Mouse (Mus musculus) liver, adult 2 months (tissue): ENCODE measurements around the gene Faf1. TPM values are rescaled to one million over a fixed set of nuclear protein-coding genes. Genes with fewer than 3 reads are reported as not detected.
A peak's percentile ranks its signal among the peaks of the same experiment; 100 is the strongest.

Experiments used
- DNase-seq: peaks from one replicate; pipeline ENCODE4 v3.0.0-alpha.2; 2011; ENCODE audit warnings: low read depth, low spot score; ENCODE audit errors: extremely low read depth
- H3K27ac ChIP-seq: fragments of 200-500 bp; replicated peaks from 2 replicates; pipeline ENCODE4 v1.5.1; 2012; ENCODE audit warnings: low read depth, mild to moderate bottlenecking, control low read depth, inconsistent platforms, low read length; ENCODE audit not compliant: insufficient read depth
- H3K27me3 ChIP-seq: fragments of 200-500 bp; 2 replicates; pipeline ENCODE4 v1.6.1; 2012; ENCODE audit warnings: mild to moderate bottlenecking, moderate library complexity, low read length, inconsistent platforms; ENCODE audit not compliant: control insufficient read depth, insufficient read depth
- H3K36me3 ChIP-seq: fragments of 200-500 bp; 2 replicates; pipeline ENCODE4 v1.6.1; 2012; ENCODE audit warnings: low read length, inconsistent platforms; ENCODE audit not compliant: control insufficient read depth, insufficient read depth
- H3K4me1 ChIP-seq: fragments of 200-500 bp; 2 replicates; pipeline ENCODE4 v1.6.1; 2011; ENCODE audit warnings: low read length; ENCODE audit not compliant: control insufficient read depth, insufficient read depth
- H3K4me3 ChIP-seq: fragments of 200-500 bp; 2 replicates; pipeline ENCODE4 v1.5.1; 2011; ENCODE audit warnings: low read depth, mild to moderate bottlenecking, control low read depth, low read length, moderate library complexity; ENCODE audit not compliant: insufficient read depth
- H3K79me2 ChIP-seq: fragments of 200-500 bp; 2 replicates; pipeline ENCODE4 v1.6.1; 2012; ENCODE audit warnings: inconsistent platforms, mild to moderate bottlenecking, low read length, moderate library complexity; ENCODE audit not compliant: control insufficient read depth, insufficient read depth
- H3K9ac ChIP-seq: fragments of 200-500 bp; 2 replicates; pipeline ENCODE4 v1.6.1; 2012; ENCODE audit warnings: low read depth, mild to moderate bottlenecking, control low read depth, inconsistent platforms, low read length
- CTCF ChIP-seq: fragments of 200-500 bp; IDR thresholded peaks from 2 replicates; pipeline ENCODE4 v1.5.1; 2011; ENCODE audit warnings: low read depth, low read length, control low read depth
- POLR2A ChIP-seq: fragments of 200-500 bp; IDR thresholded peaks from 2 replicates; pipeline ENCODE4 v1.6.1; 2011; ENCODE audit warnings: low read length, control low read depth; ENCODE audit not compliant: insufficient read depth; ENCODE audit errors: extremely low read depth
- WGBS: fragments of 180-500 bp; shearing (Covaris S2); methylation state at CpG from one replicate; pipeline ENCODE4 v1.1.7; 2018; 5-methylcytosine and 5-hydroxymethylcytosine counted together
- polyA plus RNA-seq: library from polyadenylated mRNA; depleted of rRNA; stranded (reverse); fragments of >200 nt; gene quantifications from 2 replicates; pipeline ENCODE4 v1.2.3, GENCODE M21; 2012
- total RNA-seq: library from RNA; depleted of rRNA; stranded (reverse); fragments of >200 nt; gene quantifications from 2 replicates; pipeline ENCODE4 v1.2.3, GENCODE M21; 2014

Gene Faf1
- total and polyA plus RNA-seq, 2 experiments, result 4.7 to 21.7 TPM

DNA sequence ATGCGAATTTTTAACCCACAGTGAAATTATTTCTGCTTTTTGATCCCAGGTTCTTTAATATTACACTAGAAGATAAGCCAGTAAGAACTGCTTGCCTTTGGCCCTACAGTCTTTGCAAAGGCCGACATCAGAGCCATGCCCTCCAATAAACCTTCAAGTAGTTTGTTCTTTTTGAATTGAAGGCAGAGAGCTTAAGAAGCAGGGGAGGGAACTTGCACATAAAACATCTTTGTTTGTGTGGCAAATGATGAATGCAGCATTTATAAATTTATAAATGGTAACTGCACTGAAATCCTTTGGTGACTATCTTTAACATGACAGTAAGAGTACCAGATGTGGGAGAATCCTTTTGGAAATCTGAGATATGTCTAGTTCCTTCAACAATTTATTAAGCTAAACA is 16.8 kb upstream of the Faf1 start:
- H3K4me3 ChIP-seq, result no peak overlapping the region
- peaks cover 4% of the 10 kb centered on the region; the same call in 1 of the 2 replicates for H3K79me2 ChIP-seq
- peaks cover 4% of the 10 kb centered on the region for H3K4me1 ChIP-seq
- TF ChIP-seq POLR2A (no peak), CTCF (no peak)
- no peak overlapping the region for H3K27ac ChIP-seq
- no peaks in the 10 kb centered on the region for H3K36me3 ChIP-seq
- no peak for DNase-seq
- no peaks in the 10 kb centered on the region for H3K27me3 ChIP-seq
- H3K9ac ChIP-seq, result no peak overlapping the region
- 92% methylated on average over 2 of the region's 2 CpGs for WGBS

DNA sequence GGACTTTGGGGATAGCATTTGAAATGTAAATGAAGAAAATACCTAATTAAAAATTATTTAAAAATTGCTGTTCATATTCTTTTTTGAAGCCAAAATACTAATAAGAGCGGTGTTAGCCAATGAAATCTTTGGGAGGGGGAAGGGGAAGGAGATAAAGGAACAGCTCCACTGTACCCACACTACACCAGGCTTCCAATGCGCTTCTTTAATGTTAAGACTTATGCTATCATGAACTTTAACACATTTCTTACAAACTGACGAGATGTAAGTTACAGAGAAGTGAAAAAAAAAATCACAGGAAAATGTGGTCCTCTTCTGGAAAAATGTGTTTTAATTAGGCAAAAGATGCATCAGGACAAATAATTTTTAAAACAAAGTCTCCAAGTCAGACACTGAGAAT is 15.8 kb upstream of the Faf1 start:
- Histone ChIP-seq H3K79me2 (peaks cover 4% of the 10 kb centered on the region; the same call in 1 of the 2 replicates), H3K4me3 (no peak overlapping the region), H3K36me3 (no peaks in the 10 kb centered on the region), H3K27me3 (no peaks in the 10 kb centered on the region), H3K9ac (no peak overlapping the region), H3K4me1 (peaks cover 4% of the 10 kb centered on the region), H3K27ac (no peak overlapping the region)
- no peak for DNase-seq
- no peak for TF ChIP-seq POLR2A
- TF ChIP-seq CTCF, result no peak
- 92% methylated on average over 3 of the region's 3 CpGs for WGBS

DNA sequence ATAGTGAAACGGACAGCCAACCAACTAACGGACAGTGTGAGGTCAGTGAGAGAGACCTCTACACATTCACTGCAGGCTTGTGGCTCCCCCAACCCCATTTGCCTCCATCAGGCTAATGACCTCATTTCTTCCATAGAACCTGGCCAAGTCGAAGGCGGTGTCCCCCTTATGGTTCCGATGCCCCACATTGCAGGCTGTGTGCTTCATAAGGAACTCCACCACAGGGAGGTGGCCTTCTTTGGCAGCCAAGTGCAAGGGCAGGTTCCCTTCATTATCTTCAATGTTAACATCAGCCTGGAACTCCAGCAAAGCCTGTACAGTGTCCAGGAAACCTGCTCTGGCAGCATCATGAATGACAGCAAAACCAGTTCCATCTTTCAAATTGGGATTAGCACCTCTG is 15.2 kb upstream of the Faf1 start:
- H3K4me3 ChIP-seq, result no peak overlapping the region
- H3K36me3 ChIP-seq, result no peaks in the 10 kb centered on the region
- WGBS, result 68% methylated on average over 5 of the region's 5 CpGs
- no peaks in the 10 kb centered on the region for H3K27me3 ChIP-seq
- H3K27ac ChIP-seq, result no peak overlapping the region
- DNase-seq, result no peak
- H3K79me2 ChIP-seq, result peaks cover 4% of the 10 kb centered on the region; the same call in 1 of the 2 replicates
- peaks cover 2% of the 10 kb centered on the region for H3K4me1 ChIP-seq
- H3K9ac ChIP-seq, result no peak overlapping the region
- no peak for TF ChIP-seq POLR2A
- no peak for TF ChIP-seq CTCF

DNA sequence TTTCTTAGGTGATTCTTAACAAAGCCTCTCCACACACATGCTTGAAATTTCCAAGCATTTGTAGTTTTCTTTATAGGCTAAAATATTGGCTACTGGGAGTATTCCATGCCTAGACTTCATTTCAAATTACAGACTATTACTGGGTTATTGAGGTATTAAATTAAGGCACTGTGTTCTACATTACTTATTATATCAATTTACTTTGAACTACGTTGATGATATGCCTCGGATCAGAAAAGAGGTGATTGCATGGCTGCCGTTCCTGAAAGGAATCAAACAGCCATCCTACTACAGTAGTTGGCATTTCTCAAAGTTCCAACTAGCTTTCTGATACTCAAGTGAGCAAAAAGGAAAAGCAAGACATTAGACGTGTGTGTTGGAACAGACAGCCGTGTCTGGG is 14.1 kb upstream of the Faf1 start:
- H3K27me3 ChIP-seq, result no peaks in the 10 kb centered on the region
- H3K4me1 ChIP-seq, result peaks cover 2% of the 10 kb centered on the region
- no peaks in the 10 kb centered on the region for H3K36me3 ChIP-seq
- no peak overlapping the region for H3K9ac ChIP-seq
- no peak overlapping the region for H3K27ac ChIP-seq
- 77% methylated on average over 5 of the region's 5 CpGs for WGBS
- DNase-seq, result no peak
- no peak overlapping the region for H3K4me3 ChIP-seq
- TF ChIP-seq POLR2A, result no peak
- H3K79me2 ChIP-seq, result peaks cover 4% of the 10 kb centered on the region; the same call in 1 of the 2 replicates

DNA sequence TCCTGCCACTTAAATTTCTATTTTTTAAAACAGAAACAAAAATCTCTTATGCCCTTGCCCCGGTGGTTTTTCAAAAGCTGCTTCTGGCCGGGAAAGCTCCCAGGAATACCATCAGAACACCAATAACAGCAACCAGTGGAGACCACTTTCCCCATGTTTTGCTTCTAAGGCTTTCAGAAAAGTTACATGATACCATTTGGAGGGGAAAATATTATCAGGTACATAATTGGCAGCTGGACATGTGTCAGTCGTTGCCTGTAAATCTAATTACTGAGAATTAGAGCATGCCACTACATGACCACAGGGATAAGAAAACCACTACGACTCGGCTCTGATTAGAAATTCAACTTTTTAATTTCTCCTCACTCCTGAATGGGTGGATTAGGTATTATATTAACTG is 12.3 kb upstream of the Faf1 start:
- Histone ChIP-seq H3K4me1 (no peaks in the 10 kb centered on the region; the same call in 1 of the 2 replicates), H3K36me3 (no peaks in the 10 kb centered on the region), H3K4me3 (peak overlapping the region; percentile 96; the same call in 1 of the 2 replicates), H3K79me2 (peaks cover 4% of the 10 kb centered on the region; the same call in 1 of the 2 replicates), H3K9ac (no peak overlapping the region), H3K27me3 (no peaks in the 10 kb centered on the region), H3K27ac (no peak overlapping the region)
- no peak for DNase-seq
- no peak for TF ChIP-seq CTCF
- no peak for TF ChIP-seq POLR2A
- 24% methylated on average over 5 of the region's 5 CpGs for WGBS

DNA sequence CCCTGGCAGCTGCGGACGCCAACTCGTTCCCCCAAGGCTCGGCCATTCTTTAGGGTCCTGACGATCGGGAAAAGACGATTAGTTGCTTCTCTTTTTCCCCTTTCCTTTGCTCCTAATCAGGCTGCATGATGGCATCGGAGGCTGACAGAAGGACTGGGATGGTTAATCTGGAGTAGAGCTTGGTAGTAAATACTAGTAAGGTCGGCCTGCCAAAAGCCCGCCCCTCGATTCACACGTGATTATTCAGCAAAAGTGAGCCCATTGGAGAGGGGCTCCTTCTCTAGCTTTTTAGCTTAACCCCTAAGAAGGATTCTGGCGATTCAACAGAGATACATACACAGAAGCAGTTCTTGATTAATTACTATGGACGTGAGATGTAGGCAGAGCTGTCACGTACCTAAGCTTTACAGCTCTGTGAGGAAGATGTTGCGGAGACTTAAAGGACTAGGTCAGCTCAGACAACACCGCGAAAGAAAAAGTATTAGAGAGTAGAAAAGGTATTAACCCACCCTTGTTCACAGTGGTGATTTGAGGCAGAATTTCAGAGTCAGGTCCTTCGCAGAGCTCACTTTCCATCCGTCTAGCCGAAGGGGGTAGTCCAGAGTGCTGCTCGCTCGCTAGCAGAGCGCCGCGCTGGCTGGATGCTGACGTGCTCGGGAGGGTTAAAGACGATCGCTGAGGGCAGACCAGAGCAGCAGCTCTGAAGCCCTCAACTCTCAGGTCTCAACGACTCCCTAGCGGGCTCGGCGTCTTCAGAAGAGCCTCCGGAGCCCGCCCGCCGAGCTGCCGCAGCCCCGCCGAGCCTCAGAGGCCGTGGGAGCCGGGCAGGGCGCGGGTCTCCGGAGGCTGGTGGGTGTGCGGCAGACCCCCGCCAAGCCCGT is 11.0 kb upstream of the Faf1 start:
- Histone ChIP-seq H3K4me3 (peak overlapping the region; percentile 96), H3K79me2 (peaks cover 4% of the 10 kb centered on the region; the same call in 1 of the 2 replicates), H3K9ac (peak overlapping the region; percentile 80), H3K27me3 (no peaks in the 10 kb centered on the region), H3K4me1 (no peaks in the 10 kb centered on the region; the same call in 1 of the 2 replicates), H3K27ac (peak overlapping the region; percentile 64), H3K36me3 (no peaks in the 10 kb centered on the region)
- peak; percentile 66 for DNase-seq
- 1% methylated on average over 49 of the region's 49 CpGs for WGBS
- no peak for TF ChIP-seq POLR2A
- TF ChIP-seq CTCF, result no peak
